Mouse (Mus musculus) inflammation-experienced regulatory T-cells, adult 6 months (primary cell): ENCODE measurements around the gene Srf. TPM values are rescaled to one million over a fixed set of nuclear protein-coding genes. Genes with fewer than 3 reads are reported as not detected.

Experiments used
- ATAC-seq: one replicate; pipeline ENCODE4 v1.8.0; 2017
- polyA plus RNA-seq, 3 experiments: library from polyadenylated mRNA; unstranded; fragments of 100-300 nt; shearing (Covaris generic); gene quantifications; one replicate each; pipeline ENCODE4 v1.2.1; 2017

The Srf gene
- polyA plus RNA-seq, 3 experiments from 2014 or later: 4.8 to 15.7 (median 7.7) TPM

DNA sequence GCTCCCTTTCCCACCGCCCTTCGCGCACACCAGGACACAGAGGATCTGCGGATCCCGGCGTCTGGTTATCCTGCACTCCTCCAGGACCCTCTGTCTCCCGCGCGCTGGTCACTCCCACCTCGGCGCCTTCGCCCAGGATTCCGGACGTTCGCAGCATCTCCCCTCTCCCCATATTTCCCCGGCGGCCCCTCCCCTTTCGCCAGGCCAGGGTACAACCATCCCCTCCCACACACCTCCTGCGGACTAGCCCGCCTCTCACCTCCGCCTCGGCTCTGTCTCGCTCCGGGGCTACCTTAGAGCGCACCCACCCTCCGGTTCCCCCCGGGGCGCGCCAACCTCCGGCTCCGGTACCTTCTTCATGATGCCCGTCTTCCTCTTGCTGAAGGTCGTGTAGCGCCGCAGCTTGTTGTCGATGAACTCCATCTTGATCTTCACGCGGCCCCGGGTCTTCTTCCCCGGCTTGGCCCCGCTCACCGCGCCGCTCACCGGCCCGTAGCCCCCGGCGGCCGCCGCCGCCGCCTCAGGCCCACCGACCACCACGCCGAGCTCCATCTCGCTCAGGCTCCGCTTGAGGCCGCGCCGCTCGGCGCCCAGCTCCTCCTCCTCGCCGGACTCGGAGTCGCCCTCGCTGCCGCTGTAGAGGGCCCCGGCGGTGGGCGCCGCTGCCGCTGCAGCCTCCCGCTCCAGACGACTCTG lies 850 bp downstream of the Srf start:
- ATAC-seq: no peak

DNA sequence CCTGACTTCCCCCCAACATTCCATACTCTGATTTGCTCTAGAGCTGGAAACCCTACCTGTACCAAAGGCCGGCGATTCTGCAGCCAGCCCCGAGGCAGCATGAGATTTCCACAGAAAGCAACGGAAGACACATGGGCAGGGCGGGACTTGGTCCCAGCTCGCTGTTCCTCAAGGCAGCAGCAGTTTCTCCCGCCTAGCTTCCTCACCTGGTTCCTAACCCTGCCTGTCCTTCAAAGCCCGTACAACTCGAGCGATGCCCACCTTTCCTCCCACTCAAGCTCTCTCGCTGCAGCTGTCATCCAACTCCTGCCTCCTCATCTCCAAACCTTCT lies 1.4 kb downstream of the Srf start:
- ATAC-seq: no peak

DNA sequence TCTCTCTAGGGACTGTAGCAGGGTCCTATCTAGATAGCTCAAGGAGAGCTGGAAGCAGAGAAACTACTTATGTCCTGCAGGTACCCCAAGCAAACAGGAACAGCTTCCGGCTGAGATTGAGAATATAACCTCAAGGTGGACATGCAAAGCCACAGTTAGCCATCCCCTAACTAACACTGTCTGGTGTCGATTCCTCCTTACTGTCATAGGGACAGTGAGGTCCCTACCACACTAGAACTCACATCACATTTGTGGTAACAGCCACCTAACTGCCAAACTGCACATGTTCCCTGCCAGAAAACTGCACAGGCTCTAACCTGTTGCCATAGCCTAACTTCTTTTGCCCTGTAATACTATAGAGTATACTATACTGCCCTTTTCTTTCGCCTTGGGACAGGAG lies 2.0 kb downstream of the Srf start:
- ATAC-seq: no peak

DNA sequence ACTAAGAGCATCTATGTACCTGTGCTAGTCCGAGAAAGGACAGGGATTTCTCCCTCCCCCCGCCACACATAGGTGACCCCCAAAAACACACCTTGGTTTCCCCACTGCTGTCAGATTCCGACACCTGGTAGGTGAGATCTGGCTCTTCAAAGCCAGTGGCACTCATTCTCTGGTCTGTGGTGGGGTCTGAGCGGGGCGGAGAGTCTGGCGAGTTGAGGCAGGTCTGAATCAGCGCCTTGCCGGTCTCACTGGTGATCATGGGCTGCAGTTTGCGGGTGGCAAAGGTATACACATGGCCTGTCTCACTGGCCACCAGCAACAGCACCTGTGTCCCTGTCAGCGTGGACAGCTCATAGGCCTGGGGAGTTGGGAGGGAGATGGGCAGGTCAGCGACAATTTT lies 2.5 kb downstream of the Srf start:
- ATAC-seq: no peak

DNA sequence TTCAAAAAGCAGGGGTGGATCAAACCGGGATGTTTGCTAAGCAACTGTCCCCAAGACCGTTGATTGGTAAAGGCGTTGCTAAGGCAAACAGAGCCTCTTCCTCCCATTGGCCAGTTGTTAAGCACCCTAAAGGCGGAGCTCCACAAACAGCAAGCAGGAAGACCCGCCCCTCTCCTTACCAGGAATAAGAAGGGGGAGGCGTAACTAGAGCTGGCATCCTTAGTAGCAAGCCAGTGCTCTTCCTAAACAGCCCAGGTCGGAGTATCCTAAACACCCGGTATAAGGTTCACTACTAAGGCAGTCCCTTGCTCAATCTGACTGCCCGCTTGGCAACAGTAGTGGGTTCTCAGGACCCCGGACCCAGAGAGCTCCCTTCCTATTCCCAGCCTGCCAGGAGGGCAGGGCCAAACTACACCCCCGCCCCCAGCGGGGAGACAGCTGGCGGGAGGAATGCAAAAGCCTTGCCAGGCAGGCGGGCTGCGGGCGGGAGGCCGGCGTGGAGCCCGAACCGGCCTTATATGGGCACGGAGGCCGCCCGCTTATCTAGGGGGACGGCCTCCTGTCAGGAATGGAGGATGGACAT lies 3.0 kb downstream of the Srf start:
- peak; percentile 23 for ATAC-seq

DNA sequence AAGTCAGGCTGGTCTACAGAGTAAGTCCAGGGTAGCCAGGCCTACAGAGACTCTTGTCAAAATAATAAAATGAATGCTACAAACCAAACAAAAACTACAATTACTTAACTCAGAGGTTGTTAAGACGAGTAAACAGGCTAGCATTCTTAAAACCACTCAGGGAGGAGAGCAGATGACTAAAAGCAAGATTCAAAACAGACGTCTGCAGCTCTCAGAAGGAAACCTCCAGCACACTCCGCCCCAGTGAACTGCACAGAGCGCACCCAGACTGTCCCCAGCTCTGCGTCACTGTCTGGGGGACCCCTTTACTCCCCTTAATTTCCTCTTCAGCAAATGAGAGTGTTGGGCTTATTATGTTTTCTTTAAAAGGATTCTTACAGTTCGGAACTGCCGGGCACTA lies 3.8 kb downstream of the Srf start:
- no peak for ATAC-seq

DNA sequence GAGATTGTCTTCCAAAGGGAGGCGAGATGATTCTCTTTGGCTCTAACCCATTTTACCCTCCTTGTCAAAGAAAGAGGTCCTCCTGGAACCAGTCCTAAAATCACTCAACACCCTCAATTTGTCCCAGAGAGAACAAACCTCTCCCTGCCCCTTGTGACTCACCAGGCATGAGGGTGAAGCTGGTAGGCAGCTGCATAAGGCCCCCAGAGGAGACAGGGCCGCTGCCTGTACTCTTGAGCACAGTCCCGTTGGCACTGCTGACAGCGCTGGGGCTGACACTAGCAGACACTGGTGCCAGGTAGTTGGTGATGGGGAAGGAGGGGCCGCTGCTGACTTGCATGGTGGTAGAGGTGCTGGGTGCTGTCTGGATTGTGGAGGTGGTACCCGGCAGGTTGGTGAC lies 4.6 kb downstream of the Srf start:
- no peak for ATAC-seq

DNA sequence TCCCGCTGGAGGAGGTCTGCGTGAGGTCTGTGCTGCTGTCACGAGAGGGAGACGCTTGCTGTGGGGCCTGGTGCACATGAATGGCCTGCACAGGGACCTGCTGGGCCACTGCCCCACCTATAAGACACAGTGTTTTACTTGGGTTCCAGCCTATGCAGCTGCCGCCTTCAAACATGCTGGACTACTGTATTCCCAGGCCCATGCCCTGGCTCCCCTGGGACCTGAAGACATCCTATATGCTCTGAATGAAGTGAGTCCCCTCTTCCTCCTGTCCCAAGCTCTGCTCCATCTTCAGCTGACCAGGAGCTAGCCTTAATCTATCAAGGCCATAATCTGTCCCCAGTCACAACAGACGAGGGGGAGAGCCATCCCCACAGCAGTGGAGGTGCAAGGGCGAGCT lies 5.1 kb downstream of the Srf start:
- ATAC-seq: no peak

DNA sequence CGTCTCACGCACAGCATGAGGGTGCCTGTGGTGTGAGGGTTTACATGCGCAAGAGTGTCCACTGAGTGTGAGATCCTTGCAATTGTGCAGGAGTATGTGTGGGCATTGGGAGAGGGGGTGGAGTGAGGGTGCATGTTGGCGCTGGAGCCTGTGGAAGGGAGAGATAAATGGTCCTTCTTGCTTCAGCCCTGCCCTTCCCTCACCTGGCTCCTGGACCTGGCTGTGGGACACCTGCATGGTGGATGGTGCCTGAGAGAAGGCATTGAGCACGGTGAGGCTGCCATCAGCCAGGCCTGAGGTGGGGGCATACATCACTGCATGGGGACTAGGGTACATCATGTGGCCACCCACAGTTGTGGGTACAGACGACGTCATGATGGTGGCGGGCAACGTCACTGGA lies 6.3 kb downstream of the Srf start:
- ATAC-seq: no peak

DNA sequence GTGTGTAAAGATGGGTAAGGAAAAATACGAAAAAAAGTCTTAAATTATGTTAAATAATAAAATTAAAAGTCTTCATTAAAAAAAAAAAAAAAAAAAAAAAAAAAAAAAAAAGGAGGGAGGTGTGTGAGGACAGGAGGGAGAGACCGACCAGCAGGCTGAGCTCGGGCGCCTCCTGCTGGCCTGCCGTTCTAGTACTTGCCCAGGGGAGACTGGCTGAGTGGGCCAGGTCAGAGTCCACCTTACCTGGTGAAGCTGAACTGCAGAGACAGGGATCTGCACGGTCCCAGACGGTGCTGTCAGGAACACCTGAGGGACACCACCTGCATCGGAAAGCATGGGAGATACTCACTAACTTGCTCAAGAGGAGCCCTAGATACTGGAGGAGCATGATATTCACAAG lies 6.8 kb downstream of the Srf start:
- no peak for ATAC-seq

DNA sequence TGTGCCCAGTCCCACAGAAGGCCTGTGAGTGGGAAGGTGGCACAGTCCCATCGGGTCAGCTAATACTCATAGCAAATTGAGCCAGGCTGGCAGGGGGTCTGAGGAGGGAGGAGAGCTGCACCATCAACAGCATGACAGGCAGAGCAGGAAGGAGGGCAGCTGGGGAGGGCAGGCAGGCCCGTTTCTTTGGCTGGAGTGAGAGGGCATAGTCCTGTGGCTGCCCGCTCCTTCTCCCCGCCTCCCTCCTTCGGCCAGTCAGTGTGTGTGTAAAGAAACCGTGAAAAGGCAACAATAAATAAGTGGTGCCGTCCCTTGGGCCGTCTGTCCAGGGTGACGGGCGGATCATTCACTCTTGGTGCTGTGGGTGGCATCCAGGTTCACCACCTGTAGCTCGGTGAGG lies 7.2 kb downstream of the Srf start:
- ATAC-seq: no peak

DNA sequence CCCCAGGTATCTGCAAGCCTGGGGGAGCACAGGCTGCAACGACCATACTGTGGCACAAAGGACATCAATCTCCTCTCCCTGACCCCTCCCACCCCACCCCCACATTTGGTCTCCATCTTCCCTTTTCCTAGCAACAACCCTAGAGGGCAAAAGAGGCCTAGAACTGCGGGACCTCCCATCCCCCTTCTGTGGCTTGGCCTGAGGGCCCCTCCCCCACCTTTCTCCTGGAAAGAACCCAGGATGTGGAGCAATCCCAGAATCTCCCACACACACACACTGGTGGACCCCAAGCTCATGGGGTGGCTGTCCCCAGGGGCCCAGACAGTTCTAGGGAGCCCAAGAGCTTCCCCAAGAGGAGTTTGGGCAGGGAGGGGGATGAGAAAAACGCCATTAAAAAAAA lies 8.1 kb downstream of the Srf start:
- ATAC-seq: no peak

DNA sequence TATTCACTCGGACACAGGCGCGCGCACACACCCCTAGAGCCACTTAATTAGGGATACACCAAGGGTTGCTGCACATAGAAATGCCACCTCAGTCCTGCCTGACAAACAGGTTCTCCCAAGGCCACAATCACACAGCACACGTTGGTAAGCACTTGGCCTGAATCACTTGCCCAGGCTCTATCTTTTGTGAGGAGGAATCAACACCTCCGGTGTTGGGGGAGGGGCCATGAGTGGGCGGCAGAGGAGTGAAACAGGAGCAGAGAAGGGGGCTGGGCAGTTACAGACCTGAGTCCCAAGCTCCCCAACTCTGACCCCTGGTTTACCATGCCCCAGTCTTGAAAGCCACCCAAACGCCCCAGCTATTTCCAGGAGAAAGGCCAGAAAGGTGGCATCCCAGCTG lies 9.0 kb downstream of the Srf start:
- no peak for ATAC-seq

DNA sequence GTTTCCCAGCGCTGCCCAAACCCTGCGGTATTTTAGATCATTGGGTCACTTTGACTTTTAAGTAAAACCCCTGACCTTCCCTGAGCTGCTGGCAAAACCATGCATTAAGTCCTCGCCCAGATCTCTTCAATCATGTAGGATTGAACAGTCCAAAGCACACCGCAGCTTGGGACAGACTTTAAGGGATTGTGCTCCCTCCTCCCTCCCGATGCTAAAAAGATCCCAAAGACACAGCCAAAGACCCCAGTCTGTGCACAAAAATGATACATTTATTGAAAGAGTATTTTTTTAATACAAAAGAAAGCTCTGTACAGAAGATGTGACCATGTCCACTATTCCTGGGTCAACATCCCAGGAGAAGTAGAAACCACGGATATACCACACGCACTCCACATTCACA lies 9.4 kb downstream of the Srf start:
- ATAC-seq: no peak

DNA sequence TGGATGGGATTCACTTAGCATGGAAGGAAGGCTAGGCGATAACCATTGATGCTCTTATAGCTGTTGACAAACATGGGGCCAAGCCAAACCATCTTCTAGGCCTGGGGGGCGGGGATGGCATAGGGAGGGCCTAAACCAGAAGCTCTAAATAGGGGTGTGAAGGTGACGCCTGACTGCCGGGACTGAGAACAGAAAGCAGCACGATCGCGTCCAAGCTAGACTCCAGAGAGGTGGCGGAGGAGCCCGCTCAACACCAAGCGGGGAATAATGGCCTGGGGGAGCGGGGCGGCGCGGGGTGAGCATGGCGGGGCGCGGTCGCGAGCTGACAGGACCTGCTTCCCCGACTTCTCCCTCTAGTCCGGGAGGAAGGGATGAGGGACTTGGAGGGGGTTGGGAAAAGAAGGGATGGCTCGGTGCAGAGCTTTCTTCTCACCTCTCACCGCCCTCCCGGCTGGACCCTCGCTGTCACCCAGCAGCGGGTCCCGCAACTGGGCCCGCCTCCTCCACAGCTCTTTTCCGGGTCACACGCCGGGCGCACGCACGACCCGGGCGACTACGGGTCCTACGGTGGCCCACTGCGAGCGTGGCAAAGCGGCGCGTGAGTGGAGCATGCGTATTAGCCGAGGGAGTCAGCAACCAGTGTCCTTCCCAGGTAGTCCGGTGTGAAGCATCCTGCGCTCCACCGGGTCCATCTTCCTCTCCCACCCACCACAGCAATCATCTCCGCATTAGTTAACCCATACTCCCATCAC lies 10.0 kb downstream of the Srf start, which contains the start of gene Cul9:
Gene Cul9 (minus strand): TSS at position 576 of the 752 bp plus-strand sequence.
- peak; percentile 64 for ATAC-seq

DNA sequence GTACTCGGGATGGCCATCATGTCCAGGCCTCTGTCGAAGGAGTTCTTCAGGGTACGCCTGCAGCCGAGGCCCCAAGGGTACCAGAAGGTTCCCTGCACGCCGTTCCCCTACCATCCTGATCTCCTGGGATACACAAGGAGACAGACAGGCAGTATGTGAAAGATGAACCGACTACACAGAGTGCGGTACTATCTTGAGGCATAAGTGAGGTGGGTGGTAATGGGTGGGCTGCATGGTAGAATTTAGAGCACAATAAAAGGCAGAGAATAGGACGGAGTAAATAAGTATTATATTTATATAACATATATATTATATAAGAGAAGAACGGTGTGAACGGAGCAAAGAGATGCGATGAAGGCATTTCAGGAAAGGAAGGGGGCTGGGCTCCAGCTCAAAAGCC lies 12.3 kb downstream of the Srf start:
- ATAC-seq: no peak

DNA sequence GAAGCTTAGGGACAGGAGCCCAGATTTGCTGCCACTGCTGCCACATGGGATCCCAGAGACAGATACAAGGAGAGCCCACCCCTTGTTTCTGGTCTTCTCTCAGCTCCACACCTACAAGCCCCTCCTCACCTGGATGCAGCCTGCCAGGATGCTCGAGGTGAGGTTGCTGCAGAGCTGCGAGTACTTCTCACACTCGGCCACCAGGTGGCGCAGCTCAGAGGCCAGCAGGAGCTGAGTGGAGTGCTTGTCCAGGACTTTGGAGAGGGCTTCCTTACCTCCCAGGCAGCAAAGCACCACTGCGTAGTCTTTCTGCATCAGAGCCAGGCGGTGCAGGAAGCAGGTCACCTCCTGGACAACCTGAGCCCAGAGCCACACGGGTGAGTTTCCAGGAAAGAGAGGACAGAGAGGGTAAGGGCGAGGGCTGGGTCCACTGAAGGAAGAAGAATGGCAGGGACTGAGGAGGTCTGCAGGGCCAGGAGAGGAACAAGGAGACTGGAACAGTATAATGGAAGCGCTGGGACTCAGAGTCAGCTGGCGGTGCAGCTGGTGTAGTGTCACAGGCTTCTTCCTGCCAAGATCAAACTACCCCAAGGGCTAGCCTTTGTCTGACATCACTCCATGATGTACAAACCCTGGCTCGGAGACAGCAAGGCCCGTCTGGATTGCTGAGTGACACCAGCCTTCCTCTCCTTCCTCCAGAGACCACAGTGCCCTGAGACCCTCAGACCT lies 30.2 kb downstream of the Srf start:
- ATAC-seq: no peak

DNA sequence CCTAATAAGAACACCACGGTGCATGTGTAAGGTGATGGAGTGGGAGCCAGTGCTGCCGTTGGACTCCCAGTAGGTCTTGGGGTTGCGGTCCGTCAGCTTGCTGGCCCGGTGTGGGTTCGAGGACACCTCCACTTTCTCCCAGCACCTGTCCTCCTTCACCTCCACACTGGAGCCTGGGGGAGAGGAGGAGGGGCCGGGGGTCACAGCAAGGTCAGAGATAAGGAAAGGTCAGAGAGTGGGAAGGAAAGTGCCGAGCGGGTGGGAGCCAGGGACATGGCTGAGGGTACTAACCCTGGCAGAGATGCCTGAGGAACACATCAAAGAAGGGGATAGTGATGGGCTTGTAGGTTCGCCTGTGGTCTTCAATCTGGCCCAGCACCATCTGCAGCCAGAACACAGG lies 30.9 kb downstream of the Srf start:
- ATAC-seq: no peak

DNA sequence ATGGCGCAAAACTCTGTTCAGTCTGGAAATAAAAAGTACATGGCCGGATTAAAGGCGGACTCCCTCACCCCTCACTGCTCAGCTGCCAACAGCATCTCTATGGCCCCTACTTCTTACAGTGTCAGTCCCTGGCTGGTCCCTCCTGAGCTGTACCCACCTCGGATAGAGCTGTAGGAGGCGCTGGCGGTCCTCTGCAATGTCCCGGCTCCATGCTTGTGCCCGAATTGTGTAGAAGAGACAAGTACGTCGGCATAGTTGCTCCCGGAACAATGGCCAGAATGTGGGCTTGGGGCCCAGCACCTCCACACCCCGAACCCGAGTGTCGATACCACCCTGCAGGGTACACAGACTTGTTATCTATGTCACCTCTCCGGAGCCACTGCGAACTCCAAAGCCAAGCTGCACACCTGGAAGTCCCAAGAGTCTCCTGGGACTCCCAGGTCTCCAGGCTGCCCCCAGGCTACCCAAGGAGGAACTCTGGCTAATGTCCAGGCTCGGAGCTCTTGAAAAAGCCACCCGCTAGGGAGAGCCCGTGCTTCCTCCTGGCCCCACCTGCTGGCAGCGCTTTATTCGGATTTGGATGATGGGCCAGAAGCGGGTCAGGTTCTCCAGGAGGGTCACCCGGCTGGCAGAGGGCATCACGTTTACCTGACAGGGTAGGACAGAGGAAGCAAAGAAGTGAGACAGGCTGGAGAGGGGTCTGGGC lies 33.9 kb downstream of the Srf start:
- no peak for ATAC-seq

DNA sequence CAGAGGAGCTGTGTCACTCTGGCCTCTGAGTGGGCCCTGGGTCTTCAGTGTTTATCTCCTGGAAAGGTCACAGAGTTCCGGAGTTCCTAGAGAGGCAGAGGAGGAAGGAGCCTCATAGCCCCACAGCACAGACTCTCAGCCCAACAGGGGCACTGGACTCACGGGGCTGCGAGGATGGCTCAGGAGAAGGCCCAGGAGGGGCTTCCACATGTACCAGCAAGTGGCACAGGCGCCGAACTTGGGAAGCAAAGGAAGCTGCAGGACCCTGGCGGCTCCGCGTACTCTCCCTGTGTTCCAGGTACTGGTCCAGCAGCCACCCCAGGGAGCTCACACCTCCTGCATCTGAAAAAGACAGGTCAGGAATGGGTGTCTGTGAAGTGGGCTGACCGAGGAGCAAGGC lies 34.8 kb downstream of the Srf start:
- no peak for ATAC-seq

DNA sequence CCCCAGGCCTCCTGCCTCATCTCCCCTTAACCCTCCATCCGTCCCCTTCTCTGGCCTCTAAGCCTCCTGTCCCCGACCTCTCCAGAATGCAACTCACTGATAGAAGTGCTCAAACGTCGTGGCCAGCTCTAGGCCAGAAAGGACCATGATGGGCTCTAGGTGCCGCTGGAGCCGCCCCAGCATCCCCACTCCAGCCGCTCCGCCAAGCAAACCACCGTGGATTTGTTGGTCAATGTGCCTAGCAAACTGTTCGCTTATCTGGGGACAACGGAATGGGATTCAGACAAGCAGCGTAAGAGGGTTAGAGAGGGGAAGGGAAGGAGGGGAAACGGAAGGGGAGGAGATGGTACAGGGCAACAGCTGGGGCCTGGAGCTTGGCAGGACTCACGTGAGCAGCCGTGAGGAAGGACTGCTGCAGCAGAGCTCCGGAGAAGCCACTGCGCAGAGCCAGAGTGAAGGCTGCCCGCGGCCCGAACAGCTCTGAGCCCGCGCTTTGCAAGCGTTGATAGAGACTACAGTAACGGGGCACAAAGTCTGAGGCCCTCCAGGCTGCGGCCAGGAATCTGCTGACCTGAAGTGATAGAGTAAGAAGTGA lies 35.5 kb downstream of the Srf start:
- no peak for ATAC-seq

DNA sequence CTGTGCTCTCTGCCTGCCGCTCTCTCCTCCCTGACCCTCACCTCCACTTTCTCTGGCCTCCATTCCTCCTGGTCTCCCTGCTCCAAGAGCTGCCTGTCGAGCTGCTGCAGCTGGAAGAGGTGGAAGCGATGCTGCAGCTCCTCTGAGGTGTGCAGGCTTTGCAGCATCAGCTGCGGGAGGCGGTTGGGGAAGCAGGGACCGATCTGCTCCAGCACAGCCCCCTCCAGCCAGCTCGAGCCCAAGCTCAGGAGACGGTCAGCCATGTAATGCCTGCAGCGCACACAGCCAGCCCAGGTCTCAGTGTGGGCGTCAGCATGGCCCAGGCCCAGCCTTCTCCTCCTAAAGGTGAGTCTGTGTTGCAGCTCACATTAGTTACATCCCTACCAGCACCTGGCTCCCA lies 36.0 kb downstream of the Srf start:
- no peak for ATAC-seq

DNA sequence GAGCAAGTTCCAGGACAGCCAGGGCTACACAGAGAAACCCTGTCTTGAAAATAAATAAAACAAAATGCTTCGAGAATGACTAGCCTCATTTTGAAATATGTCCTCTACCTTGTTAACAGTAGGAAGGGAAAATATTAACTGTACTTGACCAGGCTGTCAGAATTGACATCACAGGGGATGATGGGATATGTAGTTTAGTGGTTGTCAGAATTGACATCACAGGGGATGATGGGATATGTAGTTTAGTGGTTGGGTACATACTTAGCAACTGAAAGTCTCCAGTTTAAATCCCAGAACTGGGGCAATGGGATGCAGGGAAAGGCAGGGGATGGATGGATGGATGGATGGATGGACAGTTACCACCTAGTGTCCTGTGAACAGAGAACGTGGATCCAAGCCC lies 42.6 kb downstream of the Srf start:
- ATAC-seq: no peak
